Mouse (Mus musculus) Patski (cell line): ENCODE data around the gene Gm10722. TPM values are rescaled to one million over a fixed set of nuclear protein-coding genes. Genes with fewer than 3 reads are reported as not detected.
A peak's percentile ranks its signal among the peaks of the same experiment; 100 is the strongest.
"Not testable (repeated sequence)": the region's sequence is repeated elsewhere in the genome, so short reads cannot be mapped to it uniquely, and the experiment has no call there.

ENCODE experiments used
- ATAC-seq: fragments of 100-300 bp; one replicate; pipeline ENCODE4 v1.8.0; 2021
- CTCF ChIA-PET: fragments of 350-600 bp; sonication (Branson Sonifier 250); formaldehyde crosslinking; loops from one replicate; lab custom pipeline; 2022; ENCODE audit warnings: inconsistent platforms; lab: Charles Lee
- POLR2A ChIA-PET: fragments of 350-600 bp; sonication (Branson Sonifier 250); formaldehyde crosslinking; loops from one replicate; lab custom pipeline; 2022; ENCODE audit warnings: antibody characterized with exemption, inconsistent platforms; lab: Charles Lee
- DNase-seq: peaks from one replicate; pipeline ENCODE4 v3.0.0-alpha.2; 2011; ENCODE audit warnings: low read depth, low spot score
- H3K27me3 ChIP-seq: fragments of 371-371 bp; one replicate; pipeline ENCODE4 v1.5.1; 2021
- in situ Hi-C: fragments of 300-500 bp; cut with MboI; formaldehyde crosslinking; loops from 3 replicates; pipeline ENCODE4 v1.11.1; 2018; ENCODE audit warnings: low pct_unique_long_range_greater_than_20kb, mixed read lengths
- polyA plus RNA-seq: library from polyadenylated mRNA; unstranded; gene quantifications from one replicate; pipeline ENCODE4 v1.2.3, GENCODE M21; 2021

Gm10722 gene
- polyA plus RNA-seq, 1 experiment from 2014 or later = not detected

DNA sequence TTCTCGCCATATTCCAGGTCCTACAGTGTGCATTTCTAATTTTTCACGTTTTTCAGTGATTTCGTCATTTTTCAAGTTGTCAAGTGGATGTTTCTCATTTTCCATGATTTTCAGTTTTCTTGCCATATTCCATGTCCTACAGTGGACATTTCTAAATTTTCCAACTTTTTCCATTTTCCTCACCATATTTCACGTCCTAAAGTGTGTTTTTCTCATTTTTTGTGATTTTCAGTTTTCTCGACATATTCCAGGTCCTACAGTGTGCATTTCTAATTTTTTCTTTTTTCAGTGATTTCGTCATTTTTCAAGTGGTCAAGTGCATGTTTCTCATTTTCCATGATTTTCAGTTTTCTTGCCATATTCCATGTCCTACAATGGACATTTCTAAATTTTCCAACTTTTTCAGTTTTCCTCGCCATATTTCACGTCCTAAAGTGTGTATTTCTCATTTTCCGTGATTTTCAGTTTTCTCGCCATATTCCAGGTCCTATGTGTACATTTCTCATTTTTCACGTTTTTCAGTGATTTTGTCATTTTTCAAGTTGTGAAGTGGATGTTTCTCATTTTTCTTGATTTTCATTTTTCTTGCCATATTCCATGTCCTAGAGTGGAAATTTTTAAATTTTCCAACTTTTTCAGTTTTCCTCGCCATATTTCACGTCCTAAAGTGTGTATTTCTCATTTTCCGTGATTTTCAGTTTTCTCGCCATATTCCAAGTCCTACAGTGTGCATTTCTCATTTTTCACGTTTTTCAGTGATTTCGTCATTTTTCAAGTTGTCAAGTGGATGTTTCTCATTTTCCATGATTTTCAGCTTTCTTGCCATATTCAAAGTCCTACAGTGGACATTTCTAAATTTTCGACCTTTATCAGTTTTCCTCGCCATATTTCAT lies 19.4 kb downstream of the Gm10722 start:
- POLR2A ChIA-PET, CTCF ChIA-PET, ATAC-seq, H3K27me3 ChIP-seq, in situ Hi-C loops, DNase-seq: not testable (repeated sequence)

DNA sequence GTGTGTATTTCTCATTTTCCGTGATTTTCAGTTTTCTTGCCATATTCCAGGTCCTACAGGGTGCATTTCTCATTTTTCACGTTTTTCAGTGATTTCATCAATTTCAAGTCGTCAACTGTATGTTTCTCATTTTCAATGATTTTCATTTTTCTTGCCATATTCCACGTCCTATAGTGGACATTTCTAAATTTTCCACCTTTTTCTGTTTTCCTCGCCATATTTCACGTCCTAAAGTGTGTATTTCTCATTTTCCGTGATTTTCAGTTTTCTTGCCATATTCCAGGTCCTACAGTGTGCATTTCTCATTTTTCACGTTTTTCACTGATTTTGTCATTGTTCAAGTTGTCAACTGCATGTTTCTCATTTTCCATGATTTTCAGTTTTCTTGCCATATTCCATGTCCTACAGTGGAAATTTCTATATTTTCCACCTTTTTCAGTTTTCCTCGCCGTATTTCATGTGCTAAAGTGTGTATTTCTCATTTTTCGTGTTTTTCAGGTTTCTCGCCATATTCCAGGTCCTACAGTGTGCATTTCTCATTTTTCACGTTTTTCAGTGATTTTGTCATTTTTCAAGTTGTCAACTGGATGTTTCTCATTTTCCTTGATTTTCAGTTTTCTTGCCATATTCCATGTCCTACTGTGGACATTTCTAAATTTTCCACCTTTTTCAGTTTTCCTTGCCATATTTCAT lies 21.7 kb downstream of the Gm10722 start:
- ATAC-seq, POLR2A ChIA-PET, DNase-seq, CTCF ChIA-PET, in situ Hi-C loops, H3K27me3 ChIP-seq: not testable (repeated sequence)

DNA sequence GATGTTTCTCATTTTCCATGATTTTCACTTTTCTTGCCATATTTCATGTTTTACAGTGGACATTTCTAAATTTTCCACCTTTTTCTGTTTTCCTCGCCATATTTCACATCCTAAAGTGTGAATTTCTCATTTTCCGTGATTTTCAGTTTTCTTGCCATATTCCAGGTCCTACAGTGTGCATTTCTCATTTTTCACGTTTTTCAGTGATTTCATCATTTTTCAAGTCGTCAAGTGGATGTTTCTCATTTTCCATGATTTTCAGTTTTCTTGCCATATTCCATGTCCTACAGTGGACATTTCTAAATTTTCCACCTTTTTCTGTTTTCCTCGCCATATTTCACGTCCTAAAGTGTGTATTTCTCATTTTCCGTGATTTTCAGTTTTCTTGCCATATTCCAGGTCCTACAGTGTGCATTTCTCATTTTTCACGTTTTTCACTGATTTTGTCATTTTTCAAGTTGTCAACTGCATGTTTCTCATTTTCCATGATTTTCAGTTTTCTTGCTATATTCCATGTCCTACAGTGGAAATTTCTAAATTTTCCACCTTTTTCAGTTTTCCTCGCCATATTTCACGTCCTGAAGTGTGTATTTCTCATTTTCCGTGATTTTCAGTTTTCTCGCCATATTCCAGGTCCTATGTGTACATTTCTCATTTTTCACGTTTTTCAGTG lies 22.7 kb downstream of the Gm10722 start, which contains the start of gene Gm10718:
Gene Gm10718 (plus strand): TSS at position 236 of the 673 bp plus-strand sequence.
- CTCF ChIA-PET, POLR2A ChIA-PET, in situ Hi-C loops, H3K27me3 ChIP-seq, DNase-seq, ATAC-seq: not testable (repeated sequence)

GRCm38 (mm10) chr9:3023985-3024648 lies 23.4 kb downstream of the Gm10722 start:
- POLR2A ChIA-PET, ATAC-seq, H3K27me3 ChIP-seq, CTCF ChIA-PET, in situ Hi-C loops, DNase-seq: not testable (repeated sequence)

GRCm38 (mm10) chr9:3024912-3025467 lies 24.3 kb downstream of the Gm10722 start, which contains the start of gene Gm10717:
TSS of gene Gm10717 (plus strand) at chr9:3025417.
- H3K27me3 ChIP-seq, DNase-seq, POLR2A ChIA-PET, ATAC-seq, CTCF ChIA-PET, in situ Hi-C loops: not testable (repeated sequence)

- ATAC-seq = not testable (repeated sequence)
These were observed 24.9 kb downstream of the Gm10722 start for GRCm38 (mm10) chr9:3025653-3026052.

DNA sequence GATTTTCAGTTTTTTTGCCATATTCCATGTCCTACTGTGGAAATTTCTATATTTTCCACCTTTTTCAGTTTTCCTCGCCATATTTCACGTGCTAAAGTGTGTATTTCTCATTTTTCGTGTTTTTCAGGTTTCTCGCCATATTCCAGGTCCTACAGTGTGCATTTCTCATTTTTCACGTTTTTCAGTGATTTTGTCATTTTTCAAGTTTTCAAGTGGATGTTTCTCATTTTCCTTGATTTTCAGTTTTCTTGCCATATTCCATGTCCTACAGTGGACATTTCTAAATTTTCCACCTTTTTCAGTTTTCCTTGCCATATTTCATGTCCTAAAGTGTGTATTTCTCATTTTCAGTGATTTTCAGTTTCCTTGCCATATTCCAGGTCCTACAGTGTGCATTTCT lies 25.4 kb downstream of the Gm10722 start:
- H3K27me3 ChIP-seq, CTCF ChIA-PET, POLR2A ChIA-PET, DNase-seq, ATAC-seq, in situ Hi-C loops: not testable (repeated sequence)

More at GRCm38 (mm10) chr9:3025653-3026052, 24.9 kb downstream of the Gm10722 start:
- POLR2A ChIA-PET, in situ Hi-C loops, H3K27me3 ChIP-seq, CTCF ChIA-PET, DNase-seq: not testable (repeated sequence)

GRCm38 (mm10) chr9:3026741-3027140 lies 26.0 kb downstream of the Gm10722 start:
- in situ Hi-C loops, ATAC-seq, CTCF ChIA-PET: not testable (repeated sequence)

DNA sequence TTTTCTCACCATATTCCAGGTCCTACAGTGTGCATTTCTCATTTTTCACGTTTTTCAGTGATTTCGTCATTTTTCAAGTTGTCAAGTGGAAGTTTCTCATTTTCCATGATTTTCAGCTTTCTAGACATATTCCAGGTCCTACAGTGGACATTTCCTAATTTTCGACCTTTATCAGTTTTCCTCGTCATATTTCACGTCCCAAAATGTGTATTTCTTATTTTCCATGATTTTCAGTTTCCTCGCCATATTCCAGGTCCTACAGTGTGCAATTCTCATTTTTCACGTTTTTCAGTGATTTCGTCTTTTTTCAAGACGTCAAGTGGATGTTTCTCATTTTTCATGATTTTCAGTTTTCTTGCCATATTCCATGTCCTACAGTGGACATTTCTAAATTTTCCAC lies 26.5 kb downstream of the Gm10722 start:
- DNase-seq, in situ Hi-C loops, POLR2A ChIA-PET, ATAC-seq, H3K27me3 ChIP-seq, CTCF ChIA-PET: not testable (repeated sequence)

More at GRCm38 (mm10) chr9:3026741-3027140, 26.0 kb downstream of the Gm10722 start:
- POLR2A ChIA-PET, DNase-seq, H3K27me3 ChIP-seq: not testable (repeated sequence)

DNA sequence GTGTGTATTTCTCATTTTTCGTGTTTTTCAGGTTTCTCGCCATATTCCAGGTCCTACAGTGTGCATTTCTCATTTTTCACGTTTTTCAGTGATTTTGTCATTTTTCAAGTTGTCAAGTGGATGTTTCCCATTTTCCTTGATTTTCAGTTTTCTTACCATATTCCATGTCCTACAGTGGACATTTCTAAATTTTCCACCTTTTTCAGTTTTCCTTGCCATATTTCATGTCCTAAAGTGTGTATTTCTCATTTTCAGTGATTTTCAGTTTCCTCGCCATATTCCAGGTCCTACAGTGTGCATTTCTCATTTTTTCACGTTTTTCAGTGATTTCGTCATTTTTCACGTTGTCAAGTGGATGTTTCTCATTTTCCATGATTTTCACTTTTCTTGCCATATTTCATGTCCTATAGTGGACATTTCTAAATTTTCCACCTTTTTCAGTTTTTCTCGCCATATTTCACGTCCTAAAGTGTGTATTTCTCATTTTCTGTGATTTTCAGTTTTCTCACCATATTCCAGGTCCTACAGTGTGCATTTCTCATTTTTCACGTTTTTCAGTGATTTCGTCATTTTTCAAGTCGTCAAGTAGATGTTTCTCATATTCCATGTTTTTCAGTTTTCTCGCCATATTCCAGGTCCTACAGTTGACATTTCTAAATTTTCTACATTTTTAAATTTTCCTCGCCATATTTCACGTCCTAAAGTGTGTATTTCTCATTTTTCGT lies 28.7 kb downstream of the Gm10722 start:
- CTCF ChIA-PET = not testable (repeated sequence)

DNA sequence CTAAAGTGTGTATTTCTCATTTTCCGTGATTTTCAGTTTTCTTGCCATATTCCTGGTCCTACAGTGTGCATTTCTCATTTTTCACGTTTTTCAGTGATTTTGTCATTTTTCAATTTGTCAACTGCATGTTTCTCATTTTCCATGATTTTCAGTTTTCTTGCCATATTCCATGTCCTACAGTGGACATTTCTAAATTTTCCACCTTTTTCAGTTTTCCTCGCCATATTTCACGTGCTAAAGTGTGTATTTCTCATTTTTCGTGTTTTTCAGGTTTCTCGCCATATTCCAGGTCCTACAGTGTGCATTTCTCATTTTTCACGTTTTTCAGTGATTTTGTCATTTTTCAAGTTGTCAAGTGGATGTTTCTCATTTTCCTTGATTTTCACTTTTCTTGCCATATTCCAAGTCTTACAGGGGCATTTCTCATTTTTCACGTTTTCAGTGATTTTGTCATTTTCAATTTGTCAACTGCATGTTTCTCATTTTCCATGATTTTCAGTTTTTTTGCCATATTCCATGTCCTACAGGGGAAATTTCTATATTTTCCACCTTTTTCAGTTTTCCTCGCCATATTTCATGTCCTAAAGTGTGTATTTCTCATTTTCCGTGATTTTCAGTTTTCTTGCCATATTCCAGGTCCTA lies 30.1 kb downstream of the Gm10722 start:
- CTCF ChIA-PET, POLR2A ChIA-PET, ATAC-seq, in situ Hi-C loops, H3K27me3 ChIP-seq: not testable (repeated sequence)
- peak; percentile 100 for DNase-seq

More for the DNA sequence above, 28.7 kb downstream of the Gm10722 start:
- H3K27me3 ChIP-seq, POLR2A ChIA-PET, ATAC-seq, in situ Hi-C loops, DNase-seq: not testable (repeated sequence)

- DNase-seq, POLR2A ChIA-PET, CTCF ChIA-PET, ATAC-seq, in situ Hi-C loops, H3K27me3 ChIP-seq: not testable (repeated sequence)
These were observed 33.6 kb downstream of the Gm10722 start, which contains the start of gene Gm17535 for GRCm38 (mm10) chr9:3034299-3034698. TSS of gene Gm17535 (plus strand) at chr9:3034599.

GRCm38 (mm10) chr9:3036577-3036976 lies 35.9 kb downstream of the Gm10722 start, which contains the start of gene Gm10715:
TSS of gene Gm10715 (plus strand) at chr9:3036877.
- H3K27me3 ChIP-seq, ATAC-seq, CTCF ChIA-PET, POLR2A ChIA-PET, in situ Hi-C loops, DNase-seq: not testable (repeated sequence)
